Mouse (Mus musculus): ENCODE measurements around the gene Cdc6.

- no peak for TF ChIP-seq GATA1 (IDR thresholded peaks at IDR 0.05; ENCODE audit: low read length)
- TF ChIP-seq TAL1 (IDR thresholded peaks at IDR 0.05; ENCODE audit: low read length): no peak
These were observed 20.0 kb downstream of the Cdc6 start, which contains the start of gene Rara for GRCm38 (mm10) chr11:98927438-98928076.

Measured in erythroblast, embryonic 14.5 days (primary cell).